Mouse (Mus musculus) liver, embryonic 13.5 days (tissue): ENCODE measurements around the gene Slamf9. TPM values are rescaled to one million over a fixed set of nuclear protein-coding genes. Genes with fewer than 3 reads are reported as not detected.
A peak's percentile ranks its signal among the peaks of the same experiment; 100 is the strongest.

ENCODE experiments used
- ATAC-seq: fragments of 200-750 bp; cut with Nextera tagmentation; 2 replicates; pipeline ENCODE4 v1.8.0; 2017; ENCODE audit warnings: low read depth, mild to moderate bottlenecking, moderate number of reproducible peaks, moderate library complexity
- DNase-seq: peaks from one replicate; pipeline ENCODE4 v3.0.0; 2022
- H3K27ac ChIP-seq: fragments of 300-500 bp; sonication (generic); 2 replicates; pipeline ENCODE4 v1.5.1; 2015; ENCODE audit warnings: moderate library complexity, mild to moderate bottlenecking, inconsistent platforms
- H3K27me3 ChIP-seq: fragments of 300-500 bp; sonication (generic); 2 replicates; pipeline ENCODE4 v1.6.1; 2015; ENCODE audit warnings: mild to moderate bottlenecking, inconsistent platforms
- H3K36me3 ChIP-seq: fragments of 300-500 bp; sonication (generic); 2 replicates; pipeline ENCODE4 v1.6.1; 2015; ENCODE audit warnings: mild to moderate bottlenecking, inconsistent platforms
- H3K4me1 ChIP-seq: fragments of 300-500 bp; sonication (generic); replicated peaks from 2 replicates; pipeline ENCODE4 v1.6.1; 2015; ENCODE audit warnings: inconsistent platforms
- H3K4me2 ChIP-seq: fragments of 300-500 bp; sonication (generic); 2 replicates; pipeline ENCODE4 v1.6.1; 2015; ENCODE audit warnings: inconsistent platforms, mild to moderate bottlenecking, moderate library complexity
- H3K4me3 ChIP-seq: fragments of 300-500 bp; sonication (generic); replicated peaks from 2 replicates; pipeline ENCODE4 v1.5.1; 2015; ENCODE audit warnings: mild to moderate bottlenecking, inconsistent platforms
- H3K9ac ChIP-seq: fragments of 300-500 bp; sonication (generic); 2 replicates; pipeline ENCODE4 v1.6.1; 2015; ENCODE audit warnings: mild to moderate bottlenecking, inconsistent platforms
- H3K9me3 ChIP-seq: fragments of 300-500 bp; sonication (generic); replicated peaks from 2 replicates; pipeline ENCODE4 v1.6.1; 2016; ENCODE audit warnings: inconsistent platforms
- WGBS: fragments of 180-500 bp; shearing (Covaris S2); methylation state at CpG from one replicate; pipeline ENCODE4 v1.1.7; 2015; ENCODE audit not compliant: insufficient replicate concordance; 5-methylcytosine and 5-hydroxymethylcytosine counted together
- polyA plus RNA-seq: library from polyadenylated mRNA; unstranded; fragments of >200 nt; fragmentation: Nextera tagmentation; extraction: Ambion mirVana; gene quantifications from 2 replicates; pipeline ENCODE4 v1.2.1, GENCODE M21; 2015

Gene Slamf9
- polyA plus RNA-seq, 1 experiment from 2014 or later = 1.9 TPM

- Histone ChIP-seq H3K4me2 (peak overlapping the region; percentile 64), H3K27me3 (peaks cover 61% of the 10 kb centered on the region), H3K27ac (no peak overlapping the region), H3K4me3 (peak overlapping the region; percentile 48), H3K9me3 (no peaks in the 10 kb centered on the region), H3K9ac (peak overlapping the region; percentile 4; the same call in 1 of the 2 replicates), H3K4me1 (peaks cover 16% of the 10 kb centered on the region), H3K36me3 (no peaks in the 10 kb centered on the region)
- WGBS = 16% methylated on average over 12 of the region's 12 CpGs
- no peak for DNase-seq
- peak; percentile 38; the same call in 1 of the 2 replicates for ATAC-seq
Measured at GRCm38 (mm10) chr1:172482518-172483360, 7.6 kb downstream of the Slamf9 start.

- 19% methylated on average over 4 of the region's 4 CpGs for WGBS
- Histone ChIP-seq H3K4me1 (peaks cover 16% of the 10 kb centered on the region), H3K4me3 (0 out of 2 replicates have a peak overlapping the region, but pooled peaks have one; percentile 8), H3K36me3 (no peaks in the 10 kb centered on the region), H3K9me3 (no peaks in the 10 kb centered on the region), H3K4me2 (peak overlapping the region; percentile 64), H3K27me3 (peaks cover 55% of the 10 kb centered on the region), H3K9ac (0 out of 2 replicates have a peak overlapping the region, but pooled peaks have one; percentile 4), H3K27ac (no peak overlapping the region)
- no peak for DNase-seq
- ATAC-seq = no peak
Measured at GRCm38 (mm10) chr1:172483361-172483660, 8.2 kb downstream of the Slamf9 start.

GRCm38 (mm10) chr1:172484236-172484635, 9.1 kb downstream of the Slamf9 start:
- no peak overlapping the region for H3K4me2 ChIP-seq
- 66% methylated on average over 11 of the region's 11 CpGs for WGBS
- H3K36me3 ChIP-seq = no peaks in the 10 kb centered on the region
- no peaks in the 10 kb centered on the region for H3K9me3 ChIP-seq
- H3K27ac ChIP-seq = no peak overlapping the region
- H3K4me3 ChIP-seq = no peak overlapping the region
- no peak for DNase-seq
- H3K27me3 ChIP-seq = peaks cover 48% of the 10 kb centered on the region
- H3K4me1 ChIP-seq = peaks cover 16% of the 10 kb centered on the region
- H3K9ac ChIP-seq = no peak overlapping the region
- no peak for ATAC-seq

- DNase-seq = no peak
- WGBS = 65% methylated on average over 13 of the region's 13 CpGs
- no peaks in the 10 kb centered on the region for H3K36me3 ChIP-seq
- H3K27ac ChIP-seq = no peak overlapping the region
- ATAC-seq = no peak
- no peak overlapping the region for H3K9ac ChIP-seq
- peaks cover 45% of the 10 kb centered on the region for H3K27me3 ChIP-seq
- H3K9me3 ChIP-seq = no peaks in the 10 kb centered on the region
- H3K4me1 ChIP-seq = peaks cover 16% of the 10 kb centered on the region
- H3K4me2 ChIP-seq = no peak overlapping the region
- H3K4me3 ChIP-seq = no peak overlapping the region
Measured at GRCm38 (mm10) chr1:172484671-172485070, 9.5 kb downstream of the Slamf9 start.

GRCm38 (mm10) chr1:172485821-172486220, 10.7 kb downstream of the Slamf9 start:
- ATAC-seq = no peak
- Histone ChIP-seq H3K27ac (no peak overlapping the region), H3K4me2 (no peak overlapping the region), H3K36me3 (no peaks in the 10 kb centered on the region), H3K27me3 (peaks cover 37% of the 10 kb centered on the region), H3K9ac (no peak overlapping the region), H3K4me1 (peaks cover 21% of the 10 kb centered on the region), H3K4me3 (no peak overlapping the region), H3K9me3 (no peaks in the 10 kb centered on the region)
- WGBS = 61% methylated on average over 6 of the region's 6 CpGs
- no peak for DNase-seq

GRCm38 (mm10) chr1:172486236-172486635, 11.1 kb downstream of the Slamf9 start:
- no peak overlapping the region for H3K4me2 ChIP-seq
- H3K36me3 ChIP-seq = no peaks in the 10 kb centered on the region
- DNase-seq (no peak), ATAC-seq (no peak)
- no peaks in the 10 kb centered on the region for H3K9me3 ChIP-seq
- peaks cover 33% of the 10 kb centered on the region for H3K27me3 ChIP-seq
- no peak overlapping the region for H3K9ac ChIP-seq
- H3K4me3 ChIP-seq = no peak overlapping the region
- WGBS = 55% methylated on average over 4 of the region's 4 CpGs
- H3K4me1 ChIP-seq = peaks cover 20% of the 10 kb centered on the region
- no peak overlapping the region for H3K27ac ChIP-seq

- Histone ChIP-seq H3K9ac (no peak overlapping the region), H3K36me3 (no peaks in the 10 kb centered on the region)
- ATAC-seq = no peak
Measured at GRCm38 (mm10) chr1:172486651-172487050, 11.5 kb downstream of the Slamf9 start.

GRCm38 (mm10) chr1:172487859-172488258, 12.7 kb downstream of the Slamf9 start:
- ATAC-seq = no peak

More at GRCm38 (mm10) chr1:172486651-172487050, 11.5 kb downstream of the Slamf9 start:
- peaks cover 29% of the 10 kb centered on the region for H3K27me3 ChIP-seq
- H3K4me2 ChIP-seq = no peak overlapping the region
- H3K4me3 ChIP-seq = no peak overlapping the region
- 61% methylated on average over 5 of the region's 5 CpGs for WGBS
- DNase-seq = no peak
- H3K4me1 ChIP-seq = peaks cover 15% of the 10 kb centered on the region
- H3K27ac ChIP-seq = no peak overlapping the region
- no peaks in the 10 kb centered on the region for H3K9me3 ChIP-seq

GRCm38 (mm10) chr1:172488831-172489230, 13.7 kb downstream of the Slamf9 start:
- Histone ChIP-seq H3K9me3 (no peaks in the 10 kb centered on the region), H3K4me2 (no peak overlapping the region), H3K4me1 (peaks cover 6% of the 10 kb centered on the region; the same call in 1 of the 2 replicates), H3K9ac (no peak overlapping the region), H3K27ac (no peak overlapping the region), H3K27me3 (peaks cover 7% of the 10 kb centered on the region), H3K36me3 (no peaks in the 10 kb centered on the region), H3K4me3 (no peak overlapping the region)
- no peak for DNase-seq
- ATAC-seq = no peak
- WGBS = 50% methylated on average over 7 of the region's 7 CpGs

More at GRCm38 (mm10) chr1:172487859-172488258, 12.7 kb downstream of the Slamf9 start:
- no peak for DNase-seq
- H3K4me2 ChIP-seq = no peak overlapping the region
- no peak overlapping the region for H3K27ac ChIP-seq
- no peaks in the 10 kb centered on the region for H3K36me3 ChIP-seq
- peaks cover 6% of the 10 kb centered on the region; the same call in 1 of the 2 replicates for H3K4me1 ChIP-seq
- H3K9ac ChIP-seq = no peak overlapping the region
- no peak overlapping the region for H3K4me3 ChIP-seq
- WGBS = 54% methylated on average over 4 of the region's 4 CpGs
- no peaks in the 10 kb centered on the region for H3K9me3 ChIP-seq
- peaks cover 17% of the 10 kb centered on the region for H3K27me3 ChIP-seq

GRCm38 (mm10) chr1:172489585-172490250, 14.6 kb downstream of the Slamf9 start:
- 42% methylated on average over 12 of the region's 12 CpGs for WGBS
- H3K4me2 ChIP-seq = peak overlapping the region; percentile 44
- no peak for DNase-seq
- 0 out of 2 replicates have a peak overlapping the region, but pooled peaks have one; percentile 19 for H3K4me3 ChIP-seq
- H3K27me3 ChIP-seq = peaks cover 6% of the 10 kb centered on the region
- no peaks in the 10 kb centered on the region for H3K36me3 ChIP-seq
- peak; percentile 27; the same call in 1 of the 2 replicates for ATAC-seq
- peaks cover 6% of the 10 kb centered on the region; the same call in 1 of the 2 replicates for H3K4me1 ChIP-seq
- no peak overlapping the region for H3K27ac ChIP-seq
- H3K9ac ChIP-seq = no peak overlapping the region
- no peaks in the 10 kb centered on the region for H3K9me3 ChIP-seq

GRCm38 (mm10) chr1:172490261-172490661, 15.1 kb downstream of the Slamf9 start:
- H3K27ac ChIP-seq = no peak overlapping the region
- WGBS = 7% methylated on average over 10 of the region's 10 CpGs
- peak; percentile 14; the same call in 1 of the 2 replicates for ATAC-seq
- DNase-seq = peak; percentile 52
- no peak overlapping the region for H3K9ac ChIP-seq
- H3K4me1 ChIP-seq = peaks cover 6% of the 10 kb centered on the region; the same call in 1 of the 2 replicates
- 0 out of 2 replicates have a peak overlapping the region, but pooled peaks have one; percentile 19 for H3K4me3 ChIP-seq
- no peaks in the 10 kb centered on the region for H3K36me3 ChIP-seq
- H3K27me3 ChIP-seq = peaks cover 4% of the 10 kb centered on the region
- H3K4me2 ChIP-seq = peak overlapping the region; percentile 44
- no peaks in the 10 kb centered on the region for H3K9me3 ChIP-seq
